Mouse (Mus musculus) gastrocnemius, postnatal 10 days (tissue): ENCODE measurements around the gene Kiss1. TPM values are rescaled to one million over a fixed set of nuclear protein-coding genes. Genes with fewer than 3 reads are reported as not detected.
A peak's percentile ranks its signal among the peaks of the same experiment; 100 is the strongest.
"Not testable (repeated sequence)": the region's sequence is repeated elsewhere in the genome, so short reads cannot be mapped to it uniquely, and the experiment has no call there.

ENCODE experiments used
- DNase-seq: peaks from one replicate; pipeline ENCODE4 v3.0.0; 2021; ENCODE audit warnings: mixed read lengths
- total RNA-seq, 2 experiments: library from RNA; stranded (reverse); gene quantifications; 2 replicates each; pipeline ENCODE4 v1.2.3; 2021

Gene Kiss1
- total RNA-seq, 2 experiments from 2014 or later: not detected

DNA sequence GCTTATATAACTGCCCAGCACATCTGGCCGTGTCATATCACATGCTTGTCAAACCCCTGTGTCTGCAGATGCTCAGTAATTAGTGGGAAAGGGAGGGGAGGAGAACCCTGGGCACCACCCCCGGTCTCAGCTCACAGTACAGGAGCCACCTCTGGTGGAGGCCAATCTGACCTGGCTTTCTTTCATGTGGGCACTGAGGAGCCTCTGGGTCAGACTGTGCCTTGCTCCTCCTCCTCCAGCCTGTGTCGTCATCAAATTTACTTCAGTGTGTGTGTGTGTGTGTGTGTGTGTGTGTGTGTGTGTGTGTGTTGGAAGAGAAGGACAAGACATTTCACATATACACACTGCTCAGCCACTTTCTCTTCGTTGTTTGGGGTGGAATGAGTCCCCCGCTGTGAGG lies 1.7 kb downstream of the Kiss1 start:
- no peak for DNase-seq

DNA sequence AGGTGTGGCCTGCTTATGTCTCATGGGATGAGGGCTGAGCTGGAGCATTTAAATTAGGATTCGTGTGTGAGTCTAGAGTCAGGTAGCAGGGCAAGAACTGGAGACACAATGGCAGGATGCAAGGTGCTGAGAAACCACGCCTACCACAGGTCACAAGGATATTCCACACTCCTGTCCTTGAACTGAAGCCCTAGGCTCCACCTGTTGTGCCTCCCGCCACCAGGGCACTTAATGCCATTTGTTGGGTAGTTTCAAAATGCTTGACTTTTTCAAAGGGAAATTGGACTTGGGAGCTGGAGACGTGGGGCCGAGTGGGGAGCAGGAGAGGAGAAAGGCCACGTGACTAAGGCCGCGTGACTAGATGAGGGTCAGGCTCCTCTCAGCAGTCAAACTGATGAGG lies 4.3 kb downstream of the Kiss1 start:
- no peak for DNase-seq

DNA sequence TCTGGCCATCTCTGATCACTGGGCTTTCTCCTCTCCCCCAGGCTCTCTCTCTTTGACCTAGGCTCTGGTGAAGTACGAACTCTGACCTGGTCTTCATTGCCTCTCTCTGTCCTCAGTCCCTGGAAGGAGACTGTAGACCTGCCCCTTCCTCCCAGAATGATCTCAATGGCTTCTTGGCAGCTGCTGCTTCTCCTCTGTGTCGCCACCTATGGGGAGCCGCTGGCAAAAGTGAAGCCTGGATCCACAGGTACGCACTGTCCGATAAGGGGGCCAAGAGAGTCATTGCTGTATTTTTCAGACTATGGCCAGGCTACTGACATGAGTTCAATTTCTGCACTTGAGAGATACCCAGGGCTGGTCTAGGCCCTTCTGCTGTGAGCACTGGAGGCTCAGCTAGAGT lies 5.4 kb downstream of the Kiss1 start:
- DNase-seq: no peak

DNA sequence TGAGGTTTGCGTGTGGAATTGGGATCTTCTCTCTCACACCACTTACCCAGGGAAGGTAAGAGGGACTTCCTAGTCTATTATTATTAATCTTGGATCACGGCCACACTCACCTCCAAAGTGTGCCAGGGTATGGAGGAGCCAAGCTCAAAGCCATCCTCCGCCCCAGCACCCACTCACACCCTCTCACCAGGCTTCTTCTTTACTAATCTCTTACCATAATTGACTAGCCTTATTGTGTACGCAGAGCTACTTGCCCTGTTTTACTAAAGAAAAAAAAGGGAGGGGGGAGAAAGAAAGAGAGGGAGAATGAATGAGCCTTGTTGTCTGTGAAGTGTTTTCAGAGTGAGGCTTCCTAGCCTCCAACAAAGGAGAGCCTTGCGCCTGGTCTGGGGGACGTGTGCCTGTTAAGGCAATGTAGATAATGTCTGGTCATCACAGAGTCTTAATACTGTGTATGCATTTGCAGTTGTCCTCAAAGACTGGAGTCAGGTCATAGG lies 6.7 kb downstream of the Kiss1 start:
- DNase-seq: no peak

DNA sequence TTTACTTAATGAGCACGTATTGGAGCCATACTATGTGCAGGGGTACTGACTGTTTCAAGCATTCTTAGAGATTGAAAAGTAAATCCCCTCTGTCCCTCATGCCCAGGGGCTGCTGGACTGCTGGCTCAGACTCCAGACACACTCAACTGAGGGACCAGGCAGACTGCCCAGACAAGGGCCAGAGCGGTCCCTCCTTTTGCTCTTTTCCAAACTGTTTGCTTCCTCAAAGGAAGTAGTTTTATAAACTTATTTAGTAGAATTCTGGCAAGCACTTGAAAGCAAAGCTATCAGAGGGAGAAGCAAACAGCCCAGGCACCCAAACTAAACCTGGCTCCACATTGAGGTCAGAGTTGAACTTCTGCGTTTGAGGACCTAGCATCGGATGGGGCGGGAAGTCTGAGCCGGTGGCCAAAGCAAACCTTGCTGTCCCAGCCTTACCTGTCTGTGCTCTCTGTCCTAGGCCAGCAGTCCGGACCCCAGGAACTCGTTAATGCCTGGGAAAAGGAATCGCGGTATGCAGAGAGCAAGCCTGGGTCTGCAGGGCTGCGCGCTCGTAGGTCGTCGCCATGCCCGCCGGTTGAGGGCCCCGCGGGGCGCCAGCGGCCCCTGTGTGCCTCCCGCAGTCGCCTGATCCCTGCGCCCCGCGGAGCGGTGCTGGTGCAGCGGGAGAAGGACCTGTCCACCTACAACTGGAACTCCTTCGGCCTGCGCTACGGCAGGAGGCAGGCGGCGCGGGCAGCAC lies 7.4 kb downstream of the Kiss1 start:
- DNase-seq: no peak

DNA sequence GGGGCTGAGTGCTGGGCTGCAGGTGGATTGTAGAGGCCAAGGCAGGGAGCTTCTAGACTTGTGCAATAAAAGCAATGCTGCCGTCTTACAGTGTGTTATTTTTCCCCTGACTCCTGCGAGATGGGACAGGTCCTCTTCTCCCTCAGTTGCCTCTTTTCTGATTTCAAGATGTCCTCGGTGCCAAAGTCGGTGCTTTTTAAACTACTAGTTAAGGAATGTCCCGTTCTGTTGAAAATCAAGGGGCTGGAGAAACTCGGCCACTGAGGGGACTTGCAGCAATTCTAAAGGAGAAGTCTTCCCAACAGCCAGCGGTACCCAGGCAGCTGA lies 7.9 kb downstream of the Kiss1 start:
- DNase-seq: no peak

DNA sequence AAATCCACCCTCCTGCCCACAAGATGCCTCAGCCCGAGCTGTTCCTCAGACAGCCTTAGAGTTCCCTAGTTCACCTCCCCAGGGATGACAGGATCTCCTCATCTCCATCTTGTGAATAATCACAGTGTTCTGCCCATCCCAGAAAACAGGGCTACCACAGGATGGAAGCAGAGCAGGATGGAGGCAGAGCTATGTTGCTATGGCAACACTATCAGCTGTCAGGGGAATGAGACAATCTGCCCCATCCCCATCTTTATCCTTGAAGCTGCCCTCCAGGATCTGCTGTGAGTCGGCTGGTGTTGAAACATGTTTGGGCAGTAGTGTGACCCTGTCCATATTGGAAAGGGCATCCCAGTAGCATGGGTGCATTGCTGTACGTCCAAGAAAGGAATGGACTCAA lies 9.5 kb downstream of the Kiss1 start:
- no peak for DNase-seq

DNA sequence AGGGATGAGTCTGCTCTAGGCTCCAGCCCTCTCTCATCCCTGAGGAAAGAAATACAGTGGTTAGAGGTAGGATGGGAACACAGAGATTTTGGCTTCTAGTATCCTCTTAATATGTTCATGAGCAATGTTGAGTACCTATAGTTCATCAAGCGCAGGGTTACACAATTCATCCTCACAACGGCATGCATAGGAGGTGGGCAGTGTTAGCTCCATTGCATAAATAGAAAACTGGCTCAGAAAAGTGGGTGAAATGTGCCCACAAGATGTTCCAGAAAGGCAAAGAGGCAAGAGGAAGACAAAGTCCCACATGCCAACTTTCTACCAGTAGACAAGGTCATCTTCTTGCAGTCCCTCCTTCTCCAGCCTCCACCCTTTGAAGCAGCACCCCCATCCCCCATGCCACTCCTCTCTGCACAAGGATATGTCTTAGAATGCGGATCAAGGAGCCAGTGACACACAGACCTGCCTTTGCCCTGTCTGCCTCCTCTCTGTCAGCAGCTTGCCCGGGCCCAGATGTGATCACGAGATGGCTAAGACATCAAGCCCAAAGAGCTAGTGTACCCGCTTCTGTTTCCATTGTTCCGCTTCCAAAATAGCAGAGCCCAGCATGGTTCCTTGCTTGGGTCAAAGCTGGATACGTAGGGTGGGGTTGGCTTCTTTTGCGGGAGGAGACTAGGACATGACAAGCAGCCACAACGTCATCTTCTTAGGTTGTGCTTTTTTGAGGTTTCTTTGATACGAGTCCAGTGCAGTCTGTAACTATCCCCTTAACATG lies 11.2 kb downstream of the Kiss1 start:
- no peak for DNase-seq

DNA sequence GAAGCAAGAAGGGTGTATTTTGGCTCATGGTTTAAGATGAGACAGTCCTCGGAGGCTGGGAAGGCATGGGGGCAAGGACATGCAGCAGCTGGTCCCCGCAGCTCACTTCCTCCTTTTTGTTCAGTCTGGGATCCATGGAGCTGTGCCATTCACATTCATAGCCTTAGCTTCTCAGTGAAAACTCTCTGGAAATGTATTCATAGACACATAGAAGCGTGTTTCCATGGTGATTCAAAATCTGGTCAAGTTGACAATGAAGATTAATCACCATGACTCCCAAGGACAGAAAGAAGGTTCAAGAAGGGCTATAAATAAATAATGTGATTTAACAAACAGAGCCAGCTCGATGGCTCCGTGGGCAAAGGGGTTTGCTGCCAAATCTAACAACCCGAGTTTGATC lies 12.3 kb downstream of the Kiss1 start:
- no peak for DNase-seq

DNA sequence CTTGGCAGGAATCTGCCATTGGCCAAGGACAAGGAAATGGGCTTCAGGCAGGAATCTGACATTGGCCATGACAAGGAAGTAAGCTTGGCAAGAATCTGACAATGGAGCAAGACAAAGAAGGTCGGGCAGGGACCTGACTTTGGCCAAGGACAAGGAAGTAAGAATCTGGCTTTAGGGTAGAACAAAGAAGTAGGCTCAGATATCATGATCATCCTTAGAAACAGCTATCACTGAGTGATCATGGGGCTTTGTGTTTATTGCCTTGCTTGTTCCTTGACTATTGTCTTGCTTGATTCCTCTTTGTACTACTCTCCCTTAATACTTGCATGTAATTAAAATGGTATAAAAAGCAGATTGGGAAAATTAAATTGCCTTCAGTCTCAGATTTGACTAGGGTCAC lies 18.7 kb downstream of the Kiss1 start:
- not testable (repeated sequence) for DNase-seq

DNA sequence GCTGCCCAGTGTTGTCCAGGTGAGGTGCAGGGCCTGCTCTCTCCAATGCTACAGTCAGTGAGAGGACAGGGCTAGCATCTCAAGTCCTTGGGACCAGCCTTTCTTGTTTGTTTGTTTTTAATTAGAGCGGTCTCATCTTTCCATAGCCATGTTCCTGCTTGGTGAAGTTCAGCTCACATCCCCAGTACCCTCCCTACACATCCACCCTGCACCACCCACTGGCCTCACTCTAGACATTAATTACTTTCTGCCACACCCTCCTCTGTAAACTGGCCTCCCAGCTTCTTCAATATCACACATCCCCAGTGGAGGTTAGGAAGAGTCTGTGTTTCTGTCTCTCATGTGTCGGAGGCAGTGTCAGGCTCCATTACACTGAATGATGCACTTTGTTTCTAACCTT lies 22.7 kb downstream of the Kiss1 start:
- no peak for DNase-seq

DNA sequence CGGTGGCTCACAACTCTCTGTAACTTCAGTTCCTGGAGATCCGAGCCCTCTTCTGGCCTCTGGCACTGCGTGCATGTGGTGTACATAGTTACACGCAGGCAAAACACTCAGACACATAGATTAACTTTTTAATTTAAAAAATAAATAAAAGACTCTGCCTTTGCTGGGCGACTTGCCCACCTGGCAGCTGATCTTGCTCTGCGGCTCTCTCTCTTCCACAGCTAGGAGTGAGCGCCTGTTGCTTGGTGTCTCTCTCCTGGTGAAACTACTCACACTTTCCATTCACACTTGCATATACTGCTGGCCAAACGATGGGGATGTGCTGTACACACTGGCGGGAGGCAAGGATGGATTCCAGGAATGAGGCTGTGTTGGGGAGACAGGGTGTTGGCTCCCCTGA lies 24.9 kb downstream of the Kiss1 start:
- no peak for DNase-seq

DNA sequence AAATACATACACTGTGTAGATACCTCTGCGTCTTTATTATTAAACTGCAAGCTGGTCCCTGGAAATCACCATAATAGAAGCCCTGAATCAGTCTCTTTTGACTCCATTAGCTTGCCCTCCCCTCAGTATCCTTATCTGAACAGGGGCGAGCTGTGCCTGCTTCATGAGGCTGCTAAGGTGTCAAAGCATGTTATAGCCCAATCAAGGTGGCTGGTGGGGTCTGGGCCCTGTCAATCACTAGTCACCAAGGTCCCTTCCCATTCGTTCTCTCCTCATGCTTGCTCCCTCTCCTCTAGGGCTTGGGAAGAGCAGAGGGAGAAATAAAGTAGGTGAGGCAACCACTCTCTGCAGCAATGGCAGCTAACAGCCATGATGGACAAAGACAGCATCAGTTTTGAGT lies 25.6 kb downstream of the Kiss1 start:
- DNase-seq: no peak

DNA sequence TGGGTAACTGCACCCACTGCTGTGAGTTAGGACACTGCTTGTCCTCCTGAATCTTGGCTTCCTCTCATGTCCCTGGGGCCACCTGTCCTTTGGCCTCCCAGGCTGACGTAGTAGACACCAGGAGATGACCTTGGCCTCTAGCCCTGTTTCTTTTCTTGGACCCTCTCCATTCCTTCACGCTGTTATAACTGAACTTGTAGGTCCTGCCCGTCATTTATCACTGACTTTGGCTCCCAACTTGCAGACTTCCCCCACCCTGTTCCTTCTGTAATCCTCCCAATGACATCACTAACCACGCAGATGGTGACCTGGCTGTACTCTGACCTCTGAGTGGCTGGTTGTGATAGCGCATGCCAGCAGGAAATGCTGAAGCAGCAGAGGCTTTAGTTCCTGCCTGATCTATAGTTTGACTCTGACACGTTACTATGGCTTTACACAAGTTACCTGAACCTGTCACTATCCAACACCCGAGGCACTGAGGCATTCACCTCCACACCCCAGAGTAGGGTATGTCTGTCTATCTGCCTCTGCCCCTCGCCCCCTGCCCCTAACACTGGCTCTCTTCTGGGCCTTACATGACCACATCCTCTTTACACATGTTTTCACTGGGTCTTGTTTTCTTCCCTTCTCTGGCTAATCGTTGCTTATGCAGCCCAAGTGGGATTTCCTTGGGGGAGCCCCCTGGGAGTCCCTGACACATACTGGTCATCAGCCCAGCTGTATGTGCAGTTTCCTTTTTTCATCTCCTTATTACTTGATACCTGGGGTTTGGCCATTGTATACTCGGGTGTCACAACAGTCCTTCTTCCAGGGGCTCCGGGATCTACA lies 26.2 kb downstream of the Kiss1 start:
- DNase-seq: no peak

DNA sequence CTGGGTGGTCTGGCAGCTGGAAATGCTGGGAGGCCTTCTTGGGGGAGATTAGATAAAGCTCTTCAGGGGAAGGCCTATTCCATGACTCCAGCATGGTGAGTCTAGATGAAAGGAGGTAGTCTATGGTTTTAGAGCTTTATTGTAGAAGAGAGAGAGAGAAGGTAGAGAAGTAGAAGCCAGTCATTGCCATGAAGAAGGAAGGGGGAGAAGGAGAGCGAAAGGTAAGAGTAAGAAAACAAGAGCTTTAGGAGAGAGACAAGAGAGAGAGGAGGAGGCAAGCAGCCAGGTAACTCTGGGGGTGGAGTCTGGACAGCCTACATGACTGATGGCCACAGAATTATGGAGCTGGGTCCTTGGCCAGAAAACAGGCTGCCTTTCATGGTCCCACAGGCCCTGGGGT lies 28.5 kb downstream of the Kiss1 start, which contains the start of gene Ren1:
Gene Ren1, plus strand, starts transcription at position 301 of the 400 bp plus-strand sequence.
- no peak for DNase-seq

DNA sequence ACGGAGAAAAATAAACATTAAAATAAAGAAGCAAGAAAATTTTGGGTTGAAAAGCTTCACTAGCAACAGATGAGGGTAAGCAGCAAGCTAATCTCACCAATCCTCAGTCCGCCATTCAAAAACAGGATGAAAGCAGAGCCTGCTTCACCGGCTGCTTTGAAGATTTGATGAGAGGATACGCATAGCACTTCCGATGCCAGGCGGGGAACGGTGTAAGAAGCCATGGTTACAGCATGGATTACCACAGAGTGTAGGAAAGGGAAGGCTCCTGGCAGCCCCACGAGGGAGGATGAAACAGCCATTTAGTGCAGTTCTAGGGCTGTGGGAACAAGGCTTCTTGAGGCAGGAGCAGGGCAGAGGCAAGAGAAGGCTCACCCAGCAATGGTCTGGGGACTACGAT lies 30.1 kb downstream of the Kiss1 start:
- DNase-seq: no peak

DNA sequence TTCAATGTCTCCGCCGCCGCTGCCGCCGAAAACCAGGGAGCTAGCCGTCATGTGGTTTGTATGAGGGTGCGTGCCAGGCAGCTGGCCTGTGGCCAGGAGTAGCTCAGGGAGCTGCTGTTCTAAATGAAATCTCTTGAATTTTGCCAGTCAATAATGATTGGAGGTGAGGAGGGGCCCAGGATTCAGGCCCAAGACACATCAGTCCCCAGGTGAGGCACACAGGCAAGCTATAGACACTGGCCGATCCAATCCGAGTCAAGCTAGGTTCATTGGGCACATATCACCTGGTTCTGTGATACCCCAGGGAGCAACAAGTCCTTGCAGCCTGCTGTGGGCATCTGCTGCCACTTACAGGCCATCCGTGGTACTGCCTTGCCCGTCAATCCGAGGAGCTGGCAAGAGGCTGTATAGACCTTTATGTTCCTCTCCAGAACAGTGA lies 31.7 kb downstream of the Kiss1 start:
- DNase-seq: peak; percentile 62

DNA sequence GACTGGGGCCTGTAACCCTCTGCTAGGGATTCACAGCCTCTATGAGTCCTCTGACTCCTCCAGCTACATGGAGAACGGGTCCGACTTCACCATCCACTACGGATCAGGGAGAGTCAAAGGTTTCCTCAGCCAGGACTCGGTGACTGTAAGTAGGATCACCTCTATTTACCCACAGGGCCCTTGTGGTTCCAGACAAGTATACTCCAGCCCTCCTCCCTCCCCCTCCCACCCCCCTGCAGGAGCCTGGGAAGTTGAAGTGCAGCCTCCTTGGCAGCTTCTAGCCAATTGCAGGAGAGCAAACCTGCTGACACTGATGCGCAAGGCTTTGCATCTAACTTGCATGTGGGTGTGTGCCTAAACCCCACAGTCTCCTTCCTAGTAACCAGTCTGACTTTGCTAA lies 33.8 kb downstream of the Kiss1 start:
- DNase-seq: no peak

DNA sequence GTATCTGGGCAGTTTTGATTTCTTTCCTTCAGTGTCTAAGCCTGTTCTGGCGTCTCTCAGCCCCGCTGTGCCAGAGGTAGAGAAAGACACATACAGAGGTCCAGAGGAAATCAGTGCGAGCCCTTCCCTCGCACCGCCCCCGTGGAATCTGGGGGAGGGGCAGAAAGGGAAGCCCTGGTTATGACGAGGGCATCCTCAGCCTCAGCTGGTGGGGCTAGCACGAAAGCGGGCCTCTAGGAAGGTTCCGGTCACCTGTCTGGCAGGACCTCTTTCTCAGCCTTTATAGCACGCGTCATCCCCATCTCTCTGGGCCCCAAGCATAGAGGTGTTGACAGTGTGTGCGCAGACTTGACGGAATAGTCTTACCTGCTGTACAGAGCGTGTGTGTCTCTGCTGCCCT lies 34.2 kb downstream of the Kiss1 start:
- DNase-seq: no peak

DNA sequence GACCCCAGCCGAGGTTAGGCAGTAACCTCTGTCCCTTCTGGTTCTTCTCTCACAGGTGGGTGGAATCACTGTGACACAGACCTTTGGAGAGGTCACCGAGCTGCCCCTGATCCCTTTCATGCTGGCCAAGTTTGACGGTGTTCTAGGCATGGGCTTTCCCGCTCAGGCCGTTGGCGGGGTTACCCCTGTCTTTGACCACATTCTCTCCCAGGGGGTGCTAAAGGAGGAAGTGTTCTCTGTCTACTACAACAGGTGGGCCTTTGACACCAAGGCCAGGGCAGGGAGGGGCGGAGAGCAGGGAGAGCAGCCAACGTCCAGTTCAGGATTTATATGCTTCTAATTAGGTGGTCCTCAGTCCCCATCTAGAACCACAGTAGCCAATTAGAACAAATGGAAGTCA lies 34.7 kb downstream of the Kiss1 start:
- DNase-seq: no peak

DNA sequence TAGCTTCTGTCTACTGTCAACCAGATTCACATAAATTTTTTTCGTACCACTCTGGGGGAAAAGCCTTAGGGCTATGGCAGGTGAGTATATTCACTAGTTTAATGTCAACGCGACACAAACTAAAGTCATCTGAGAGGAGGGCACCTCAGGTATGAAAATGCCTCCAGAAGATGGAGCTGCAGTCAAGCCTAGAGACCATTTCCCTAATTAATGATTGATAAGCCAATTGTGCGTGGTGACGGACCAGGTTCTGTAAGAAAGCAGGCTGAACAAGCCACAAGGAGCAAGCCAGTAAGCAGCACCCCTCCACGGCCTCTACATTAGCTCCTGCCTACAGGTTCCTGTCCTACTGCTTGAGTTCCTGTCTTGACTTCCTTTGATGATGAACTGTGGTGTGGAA lies 39.3 kb downstream of the Kiss1 start:
- DNase-seq: no peak

DNA sequence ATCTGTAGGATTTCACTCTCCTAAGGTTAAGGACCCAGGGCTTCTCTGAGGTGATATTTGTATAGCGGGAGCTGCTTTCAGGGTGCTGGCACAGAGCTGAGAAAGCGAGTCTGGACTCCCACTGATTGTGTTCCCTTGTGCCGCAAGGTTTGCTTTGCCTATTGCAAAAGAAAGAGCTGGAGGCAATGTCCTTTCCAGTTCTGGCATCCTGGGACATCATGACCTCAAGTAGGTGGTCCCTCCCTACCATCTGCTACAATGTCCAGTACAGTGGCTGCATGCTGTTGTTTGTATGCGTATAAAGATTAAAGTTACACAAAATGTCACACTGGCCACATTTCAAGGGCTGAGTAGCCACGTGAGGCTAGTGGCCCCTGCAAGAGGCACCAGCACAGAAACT lies 40.4 kb downstream of the Kiss1 start:
- no peak for DNase-seq
